9 mouse cellular contexts compared by ENCODE assay signal in genomic region chr1:156985657-156986640, GRCm38 (mm10). TPM values are rescaled to one million over a fixed set of nuclear protein-coding genes. Genes with fewer than 3 reads are reported as not detected.
DNase-seq lines count a peak whose midpoint lies in the region; ATAC-seq and TF ChIP-seq lines count a peak whose summit lies in the region.
"Had no signal": no experiment of that assay in that cellular context is flagged by ENCODE, and none has a peak within 500 bp of the region (broad histone marks: within the 10 kb centered on the region; RNA-seq: fewer than 3 reads in every experiment).

No protein-coding gene starts in this region.

- H3K27me3 ChIP-seq in CH12.LX (replicated peaks): no peaks in the 10 kb centered on the region
- no peaks in the 10 kb centered on the region for H3K27me3 ChIP-seq in heart, embryonic 12.5 days (replicated peaks)
- H3K27me3 ChIP-seq: neural tube, embryonic 13.5 days had no signal

- no peak for TF ChIP-seq CTCF in CH12.LX (conservative IDR thresholded peaks at IDR 0.05 in 1 of 2, IDR thresholded peaks at IDR 0.05 in 1 of 2; ENCODE audit: low read depth in 2 of 2, low read length in 2 of 2)
- no peak for TF ChIP-seq CTCF in layer of hippocampus, adult 2 months (conservative IDR thresholded peaks at IDR 0.05)

- no peak; the same call in 1 of the 2 replicates for TF ChIP-seq RAD21 in CH12.LX (IDR thresholded peaks at IDR 0.05; ENCODE audit: low read depth, low read length)

- H3K4me2 ChIP-seq in CH12.LX (ENCODE audit: insufficient read depth, low read depth, poor library complexity, severe bottlenecking): peak overlapping the region; percentile 58
- no peak overlapping the region for H3K4me2 ChIP-seq in heart, embryonic 12.5 days
- H3K4me2 ChIP-seq: neural tube, embryonic 13.5 days had no signal

- H3K4me3 ChIP-seq in CH12.LX (replicated peaks in 1 of 3; ENCODE audit: low read depth in 2 of 3, low read length in 2 of 3, poor library complexity in 1 of 3): no peak overlapping the region
- H3K4me3 ChIP-seq in heart, embryonic 12.5 days: no peak overlapping the region
- H3K4me3 ChIP-seq in layer of hippocampus, adult 2 months: no peak overlapping the region
- H3K4me3 ChIP-seq: neural tube, embryonic 13.5 days had no signal

- H3K9me3 ChIP-seq in CH12.LX (replicated peaks; ENCODE audit: low read length): no peaks in the 10 kb centered on the region
- no peaks in the 10 kb centered on the region for H3K9me3 ChIP-seq in heart, embryonic 12.5 days (replicated peaks)
- H3K9me3 ChIP-seq: neural tube, embryonic 13.5 days had no signal

- no peaks in the 10 kb centered on the region; the same call in 1 of the 2 replicates for H3K79me2 ChIP-seq in CH12.LX (replicated peaks; ENCODE audit: control insufficient read depth, extremely low read depth, insufficient read depth, poor library complexity, severe bottlenecking)

- 28% methylated on average over 6 of the region's 6 CpGs for WGBS in heart, embryonic 12.5 days

- peaks cover 27 to 64% of the 10 kb centered on the region in 2 experiments for H3K4me1 ChIP-seq in CH12.LX (ENCODE audit: control insufficient read depth in 1 of 2, insufficient read depth in 2 of 2)
- H3K4me1 ChIP-seq in heart, embryonic 12.5 days (replicated peaks): peaks cover 29% of the 10 kb centered on the region

- no peak for TF ChIP-seq POLR2A in CH12.LX (IDR thresholded peaks at IDR 0.05; ENCODE audit: low read depth, low read length)

- in situ Hi-C loops in CH12.LX (cut with MboI; ENCODE audit: low pct_ligation_motif_present, low pct_unique_long_range_greater_than_20kb, low sequenced_read_pairs): no loop called here

- H3K9ac ChIP-seq in CH12.LX (ENCODE audit: insufficient read depth, low read depth): peak overlapping the region; percentile 75
- H3K9ac ChIP-seq in heart, embryonic 12.5 days: no peak overlapping the region
- H3K9ac ChIP-seq: neural tube, embryonic 13.5 days had no signal

- peak; percentile 31 to 73 for DNase-seq in heart, adult 18-20 months
- no peak for DNase-seq in heart, postnatal 14 days
- DNase-seq in CH12.LX (ENCODE audit: extremely low read depth): peak; percentile 88
- no peak for DNase-seq in gastrocnemius, postnatal 25 days
- DNase-seq in right cerebral cortex, adult 18-20 months: no peak
- DNase-seq in layer of hippocampus, adult 2 months (ENCODE audit: low spot score in 2 of 2): no peak

- intact Hi-C loops in heart, postnatal 14 days (cut with DNase I): no loop called here

- peak overlapping the region; percentile 95 for H3K27ac ChIP-seq in CH12.LX (ENCODE audit: insufficient read depth, low read depth)
- peak overlapping the region; percentile 72 for H3K27ac ChIP-seq in heart, embryonic 12.5 days (ENCODE audit: poor library complexity, severe bottlenecking)
- H3K27ac ChIP-seq in layer of hippocampus, adult 2 months: no peak overlapping the region
- H3K27ac ChIP-seq: neural tube, embryonic 13.5 days had no signal

- H3K36me3 ChIP-seq in CH12.LX (replicated peaks in 1 of 2; ENCODE audit: control insufficient read depth in 1 of 2, insufficient read depth in 1 of 2, low read length in 1 of 2): no peaks in the 10 kb centered on the region
- H3K36me3 ChIP-seq in heart, embryonic 12.5 days: no peaks in the 10 kb centered on the region
- H3K36me3 ChIP-seq: neural tube, embryonic 13.5 days had no signal

- ATAC-seq in heart, embryonic 12.5 days (ENCODE audit: insufficient number of reproducible peaks, low FRiP score): peak; percentile 80
- peak; percentile 55 for ATAC-seq in megakaryocyte progenitor cell, adult 5-6 weeks (replicated peaks; ENCODE audit: poor library complexity)

- dilution Hi-C loops in CH12.LX (cut with MboI; ENCODE audit: extremely low pct_ligation_motif_present, extremely low pct_unique_long_range_greater_than_20kb, low sequenced_read_pairs): no loop called here

- peak; percentile 75 for TF ChIP-seq EP300 in CH12.LX (IDR thresholded peaks at IDR 0.05; ENCODE audit: low read length)

TF ChIP-seq in CH12.LX, 34 proteins besides CTCF, POLR2A, EP300 and RAD21:
- no peak; the same call in 1 of the 2 replicates for TF ChIP-seq TBP (conservative IDR thresholded peaks at IDR 0.05; ENCODE audit: low read depth, low read length)
- TF ChIP-seq ZKSCAN1 (IDR thresholded peaks at IDR 0.05; ENCODE audit: borderline replicate concordance, low read depth, low read length): peak; percentile 43
- TF ChIP-seq E2F4 (IDR thresholded peaks at IDR 0.05; ENCODE audit: insufficient replicate concordance, low read depth, low read length): no peak
- TF ChIP-seq ZC3H11A (IDR thresholded peaks at IDR 0.05; ENCODE audit: low read depth, low read length): no peak
- peak; percentile 45; the same call in 1 of the 2 replicates for TF ChIP-seq MEF2A (IDR thresholded peaks at IDR 0.05; ENCODE audit: borderline replicate concordance, low read depth, low read length)
- TF ChIP-seq NELFE (IDR thresholded peaks at IDR 0.05; ENCODE audit: low read depth, low read length): no peak
- no peak for TF ChIP-seq SMC3 (IDR thresholded peaks at IDR 0.05; ENCODE audit: low read depth, low read length)
- no peak for TF ChIP-seq MAFK (IDR thresholded peaks at IDR 0.05; ENCODE audit: insufficient replicate concordance, low read length)
- no peak for TF ChIP-seq PAX5 (IDR thresholded peaks at IDR 0.05; ENCODE audit: low read length)
- TF ChIP-seq POLR2AphosphoS2 (IDR thresholded peaks at IDR 0.05; ENCODE audit: low read depth, low read length): no peak
- no peak for TF ChIP-seq ZNF384 (IDR thresholded peaks at IDR 0.05; ENCODE audit: low read depth, low read length)
- TF ChIP-seq TCF12 (IDR thresholded peaks at IDR 0.05; ENCODE audit: low read depth, low read length): peak; percentile 67; the same call in 1 of the 2 replicates
- TF ChIP-seq GABPA (IDR thresholded peaks at IDR 0.05; ENCODE audit: insufficient replicate concordance, low read depth, low read length): no peak
- peak; percentile 83 for TF ChIP-seq USF1 (IDR thresholded peaks at IDR 0.05; ENCODE audit: low read depth, low read length)
- TF ChIP-seq CHD1 (IDR thresholded peaks at IDR 0.05; ENCODE audit: low read depth, low read length): 0 out of 2 replicates have a peak, but pooled peaks have one; percentile 60
- peak; percentile 78 for TF ChIP-seq MAX (IDR thresholded peaks at IDR 0.05; ENCODE audit: low read length)
- peak; percentile 83 for TF ChIP-seq MXI1 (IDR thresholded peaks at IDR 0.05; ENCODE audit: low read depth, low read length)
- no peak for TF ChIP-seq MAZ (IDR thresholded peaks at IDR 0.05; ENCODE audit: low read depth, low read length)
- no peak for TF ChIP-seq RCOR1 (conservative IDR thresholded peaks at IDR 0.05; ENCODE audit: low read depth, low read length)
- TF ChIP-seq CHD2 (IDR thresholded peaks at IDR 0.05; ENCODE audit: low read length): peak; percentile 19; the same call in 1 of the 2 replicates
- TF ChIP-seq MYC (IDR thresholded peaks at IDR 0.05; ENCODE audit: low read depth, low read length): peak; percentile 83
- no peak for TF ChIP-seq NRF1 (IDR thresholded peaks at IDR 0.05; ENCODE audit: low read depth, low read length)
- peak; percentile 62; the same call in 1 of the 2 replicates for TF ChIP-seq ELF1 (IDR thresholded peaks at IDR 0.05; ENCODE audit: low read depth, low read length)
- peak; percentile 39; the same call in 1 of the 2 replicates for TF ChIP-seq SIN3A (IDR thresholded peaks at IDR 0.05; ENCODE audit: low read length)
- TF ChIP-seq BHLHE40 (IDR thresholded peaks at IDR 0.05; ENCODE audit: low read depth, low read length): peak; percentile 96
- TF ChIP-seq HCFC1 (IDR thresholded peaks at IDR 0.05; ENCODE audit: low read depth, low read length): no peak
- no peak for TF ChIP-seq UBTF (IDR thresholded peaks at IDR 0.05; ENCODE audit: low read depth, low read length)
- TF ChIP-seq KAT2A (IDR thresholded peaks at IDR 0.05; ENCODE audit: insufficient replicate concordance, low read length): no peak
- TF ChIP-seq JUND (conservative IDR thresholded peaks at IDR 0.05; ENCODE audit: low read depth, low read length): no peak; the same call in 1 of the 2 replicates
- peak; percentile 85 for TF ChIP-seq ETS1 (conservative IDR thresholded peaks at IDR 0.05; ENCODE audit: low read depth, low read length)
- peak; percentile 69 for TF ChIP-seq IRF4 (IDR thresholded peaks at IDR 0.05; ENCODE audit: low read depth, low read length)
- TF ChIP-seq JUN (IDR thresholded peaks at IDR 0.05; ENCODE audit: insufficient read depth, low read depth, low read length): no peak
- no peak for TF ChIP-seq ZMIZ1 (IDR thresholded peaks at IDR 0.05; ENCODE audit: low read depth, low read length)
- peak; percentile 77 for TF ChIP-seq USF2 (conservative IDR thresholded peaks at IDR 0.05; ENCODE audit: low read depth, low read length)

RNA-seq across cellular contexts. Expression of gene Ralgps2, which starts 46.5 kb away (rescaled TPM):
- 10 to 100 TPM in 1 of 2 experiments, 1 to 10 TPM in 1; 9.3 to 11.4 TPM for total RNA-seq in heart, adult 18-20 months (2021)
- total RNA-seq in heart, postnatal 14 days (2021): 10 to 100 TPM; 16.3 to 17.1 TPM
- total RNA-seq in CH12.LX (2012; rRNA removed) (149 and 174 TPM in 2 replicates), CH12.LX (2014; rRNA removed) (65.1 and 71.8 TPM in 2 replicates)
- polyA plus RNA-seq in CH12.LX (2012; ENCODE audit: insufficient read length, low read depth): 133 and 137 TPM in 2 replicates
- 53.6 and 59.2 TPM in 2 replicates for polyA plus RNA-seq in heart, embryonic 12.5 days (2016; fragmentation: Nextera tagmentation; extraction: Ambion mirVana)
- 12.8 and 19.5 TPM in 2 replicates for total RNA-seq in megakaryocyte progenitor cell, adult 5-6 weeks (2015)
- 32.5 and 34.0 TPM in 2 replicates for total RNA-seq in megakaryocyte progenitor cell, adult 5-6 weeks (2017)
- total RNA-seq in gastrocnemius, postnatal 25 days (2021): 1 to 10 TPM; 1.6 to 1.9 TPM
- 10 to 100 TPM; 70.9 to 80.5 TPM for total RNA-seq in layer of hippocampus, adult 2 months (2021)

Comparison
In these comparisons a context has a peak if more than half of its experiments do, and no peak if none do; other contexts are left out.
1. DNase-seq: peak in heart, adult 18-20 months (2 of 2) and CH12.LX (single experiment); none in heart, postnatal 14 days (0 of 2), gastrocnemius, postnatal 25 days (single experiment), right cerebral cortex, adult 18-20 months (single experiment) and layer of hippocampus, adult 2 months (0 of 2).